Mouse (Mus musculus): ENCODE measurements at regions not wholly inside any gene's neighbourhood (a gene's known extent, or its start where the extent isn't known, plus 50 kb on each side); places are given as distances from the start of the nearest gene placed in this dataset.

DNA sequence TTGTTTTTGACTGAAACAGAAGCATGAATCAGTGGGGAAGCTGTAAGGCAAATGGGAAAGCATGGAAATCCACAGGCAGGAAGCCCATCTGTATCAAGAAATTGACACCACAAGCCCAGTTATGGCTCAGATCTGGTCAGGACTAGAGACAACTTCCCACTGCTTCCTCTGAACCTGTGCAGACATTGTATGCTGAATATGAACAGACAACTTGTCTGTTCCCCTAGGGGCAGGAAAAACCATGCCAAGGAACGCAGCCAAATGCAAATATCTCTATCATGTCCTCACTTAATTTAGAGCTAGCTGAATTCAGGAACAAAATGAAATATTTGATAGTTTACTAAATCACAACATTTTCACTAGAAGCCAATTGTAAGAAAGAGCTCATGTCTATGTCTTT is 440.0 kb downstream of the Gm597 start:
- TF ChIP-seq POLR2A (IDR thresholded peaks at IDR 0.05; ENCODE audit: low read depth, low read length) (no peak), CTCF (conservative IDR thresholded peaks at IDR 0.05; ENCODE audit: insufficient read depth, insufficient read length, low read depth, low read length) (no peak)

Measured in kidney, adult 2 months (tissue).